Mouse (Mus musculus) v-Abl transformed pro-B cells (cell line): Measurements from ENCODE around the gene Atp6v0e.

Experiments
- in situ Hi-C, 2 experiments: fragments of 400-800 bp; cut with MboI; formaldehyde crosslinking; loops; one replicate each; pipeline ENCODE4 v1.15.1; 2025; ENCODE audit not compliant: unreplicated experiment in 2 of 2

The Atp6v0e gene

GRCm38 (mm10) chr17:26676616-26677376 lies 13.8 kb downstream of the Atp6v0e start:
- in situ Hi-C loops = no loop called here

DNA sequence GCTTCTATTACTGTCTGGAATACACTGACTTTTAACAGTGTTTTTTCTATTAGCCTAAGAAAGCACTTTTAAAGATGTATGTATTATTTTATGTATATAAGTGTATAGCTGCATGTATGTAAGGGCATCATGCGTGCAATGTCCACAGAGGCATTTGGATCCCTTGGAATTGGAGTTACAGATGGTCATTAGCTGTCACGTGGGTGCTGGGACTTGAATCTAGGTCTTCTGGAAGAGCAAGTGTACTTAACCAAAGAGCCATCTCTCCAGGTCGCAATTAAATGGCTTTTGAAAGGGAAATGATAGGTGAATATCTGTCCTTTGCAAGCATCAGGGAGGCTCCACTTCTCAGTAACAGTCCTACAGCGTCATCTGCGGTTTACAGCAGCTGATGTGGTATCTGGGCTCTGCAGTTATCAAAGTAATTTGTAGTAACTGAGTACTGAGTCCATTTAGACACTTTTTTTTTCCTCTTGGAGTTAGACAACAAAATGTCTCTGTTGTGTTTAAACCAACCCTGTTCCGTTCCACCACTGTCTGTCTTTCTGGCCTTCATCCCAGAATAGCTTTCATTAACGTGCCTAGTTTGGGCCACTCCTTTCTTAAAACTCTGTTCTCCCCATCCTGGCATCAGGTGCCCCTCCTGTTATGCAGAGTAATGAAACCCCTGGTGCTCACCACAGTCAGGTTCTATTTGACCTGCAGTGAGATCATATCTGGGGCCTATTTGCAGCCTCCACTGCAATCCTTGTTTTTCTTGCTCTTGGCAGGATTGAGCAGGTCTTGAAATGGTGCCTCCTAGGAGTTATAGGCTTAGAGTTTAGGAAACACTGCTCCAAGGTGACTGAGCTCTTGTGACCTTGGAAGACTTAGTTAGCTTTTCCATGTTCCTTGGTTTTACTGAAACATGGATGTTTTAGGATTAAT lies 14.9 kb downstream of the Atp6v0e start:
- in situ Hi-C loops = no loop called here

GRCm38 (mm10) chr17:26681276-26681675 lies 18.2 kb downstream of the Atp6v0e start:
- in situ Hi-C loops = no loop called here

DNA sequence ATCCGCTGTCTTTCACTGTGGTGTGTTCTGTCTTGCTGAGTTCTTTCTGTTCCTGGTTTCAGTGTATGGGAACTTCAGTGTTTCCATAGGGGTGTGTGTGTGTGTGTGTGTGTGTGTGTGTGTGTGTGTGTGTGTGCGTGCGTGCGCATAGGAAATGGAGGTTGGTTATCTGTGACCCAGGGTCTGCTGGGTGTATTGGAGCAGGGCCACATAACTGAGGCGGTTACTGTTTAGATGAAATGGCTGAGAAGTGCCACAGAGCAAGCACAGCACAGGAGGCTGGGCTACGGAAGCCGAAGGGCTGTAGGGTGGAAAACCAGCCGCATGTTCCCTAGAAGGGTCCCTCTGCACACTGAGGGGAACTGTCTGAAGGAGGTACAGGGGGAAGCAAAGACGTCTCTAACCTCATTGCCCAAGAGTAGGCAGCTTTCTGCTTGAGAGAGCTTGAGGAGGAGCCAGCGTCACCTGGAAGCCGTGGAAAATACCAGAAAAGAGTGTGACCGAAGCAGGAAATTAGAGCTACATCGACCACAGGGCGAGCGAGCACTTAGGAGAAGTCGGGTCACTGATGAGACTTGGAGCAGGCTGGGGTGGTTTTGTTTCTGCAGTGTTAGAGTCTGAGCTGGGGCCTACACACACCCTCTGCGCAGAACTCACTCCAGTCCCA lies 23.4 kb downstream of the Atp6v0e start:
- in situ Hi-C loops = no loop called here

GRCm38 (mm10) chr17:26688795-26689735 lies 26.0 kb downstream of the Atp6v0e start:
- in situ Hi-C loops = no loop called here

DNA sequence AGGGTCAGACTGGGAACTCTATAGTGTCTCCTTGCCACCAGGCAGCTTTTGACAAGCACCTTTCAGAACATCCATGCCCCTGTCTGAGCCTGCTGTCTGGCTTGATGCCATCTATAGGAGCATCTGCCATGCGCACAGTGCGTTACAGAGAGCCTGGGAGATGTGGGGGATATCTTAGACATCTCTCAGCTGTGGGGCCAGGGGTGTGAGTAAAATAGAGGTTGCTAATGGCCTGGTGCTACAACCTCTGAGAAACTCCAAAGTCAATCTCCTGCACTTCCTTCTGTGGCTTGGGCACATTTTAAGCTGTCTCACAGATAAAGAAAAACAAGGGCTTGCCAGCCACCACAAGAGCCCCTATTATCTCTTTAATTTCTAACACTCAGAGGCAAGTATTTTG lies 26.8 kb downstream of the Atp6v0e start:
- in situ Hi-C loops = no loop called here

DNA sequence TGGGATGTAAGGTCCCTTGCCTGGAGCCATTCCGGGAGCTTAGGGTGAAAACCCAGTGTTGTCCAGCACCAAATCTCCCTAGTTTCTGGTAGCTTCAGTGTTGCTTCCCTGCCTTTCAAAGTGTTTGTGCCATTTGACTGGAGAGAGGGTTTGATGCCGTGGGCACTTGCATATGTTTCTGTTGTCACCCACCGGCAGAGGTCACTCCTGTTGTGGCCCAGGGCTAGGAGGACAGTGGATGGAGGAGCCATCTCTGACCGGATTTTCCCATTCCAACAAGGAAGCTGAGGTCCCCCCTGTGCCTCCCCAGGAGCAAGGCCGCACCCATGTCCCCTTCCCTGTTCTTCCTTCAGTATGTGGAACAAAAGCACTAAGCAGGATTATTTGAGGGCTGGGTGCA lies 27.2 kb downstream of the Atp6v0e start:
- in situ Hi-C loops = no loop called here

- in situ Hi-C loops = no loop called here
These were observed 28.1 kb downstream of the Atp6v0e start for GRCm38 (mm10) chr17:26691110-26691509.

- in situ Hi-C loops = no loop called here
These were observed 30.4 kb downstream of the Atp6v0e start for GRCm38 (mm10) chr17:26693424-26693823.

GRCm38 (mm10) chr17:26694171-26694570 lies 31.1 kb downstream of the Atp6v0e start:
- in situ Hi-C loops = no loop called here

DNA sequence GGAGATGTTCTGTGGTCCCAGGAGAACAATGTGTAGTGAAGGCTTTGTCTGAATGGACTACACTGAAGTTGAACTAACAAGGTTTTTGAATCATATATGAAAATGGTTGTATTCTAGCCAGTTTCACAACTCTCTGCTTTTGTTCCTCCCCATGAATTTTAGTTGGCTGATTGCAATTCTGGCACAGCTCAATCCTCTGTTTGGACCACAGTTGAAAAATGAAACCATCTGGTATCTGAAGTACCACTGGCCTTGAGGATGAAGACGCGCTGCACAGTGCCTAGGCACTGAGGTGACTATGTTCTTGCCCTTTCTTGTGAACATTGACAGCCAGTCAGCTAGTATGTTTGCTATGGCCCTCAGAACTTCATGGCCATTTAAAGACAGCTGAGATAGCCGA lies 32.2 kb downstream of the Atp6v0e start:
- in situ Hi-C loops = no loop called here

GRCm38 (mm10) chr17:26698846-26699245 lies 35.8 kb downstream of the Atp6v0e start:
- in situ Hi-C loops = no loop called here

DNA sequence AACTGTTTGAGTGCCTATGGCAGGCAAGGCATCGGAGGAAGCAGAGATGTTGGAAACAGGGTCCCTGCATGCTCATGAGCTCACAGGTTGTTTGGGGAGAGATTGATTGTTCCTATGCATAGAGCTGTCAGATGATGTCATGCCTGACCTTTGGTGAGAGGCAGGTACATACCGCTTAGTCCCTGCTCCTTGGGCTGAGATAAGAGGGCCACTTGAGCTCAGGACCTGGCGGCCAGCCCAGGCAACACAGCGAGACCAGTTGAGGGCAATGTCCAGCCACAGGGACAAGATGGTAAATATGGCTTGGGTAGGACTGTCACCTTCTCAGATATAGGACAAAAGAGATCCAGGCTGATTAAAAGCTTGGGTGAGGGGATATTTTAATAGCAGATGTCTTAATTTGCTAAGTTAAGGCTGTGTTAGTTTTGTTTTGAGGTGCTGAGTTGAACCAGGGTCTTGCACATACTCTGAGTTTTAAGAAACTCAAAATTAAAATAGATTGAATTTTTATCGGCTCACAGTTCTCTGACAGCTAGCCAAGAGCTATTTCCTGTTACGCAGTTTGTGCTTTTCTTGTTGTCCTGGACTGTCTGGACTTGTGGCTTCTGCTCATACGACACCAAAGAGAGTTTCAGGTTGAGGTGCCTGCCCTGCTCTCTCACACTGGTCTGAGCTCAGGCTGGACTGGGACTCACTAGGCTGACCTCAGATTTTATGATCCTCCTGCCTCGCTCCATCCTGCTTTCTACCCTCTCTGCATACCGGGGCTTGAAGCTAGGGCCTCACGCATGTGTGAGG lies 37.0 kb downstream of the Atp6v0e start:
- in situ Hi-C loops = no loop called here

- in situ Hi-C loops = no loop called here
These were observed 38.5 kb downstream of the Atp6v0e start for GRCm38 (mm10) chr17:26701565-26701964.

GRCm38 (mm10) chr17:26702621-26703020 lies 39.6 kb downstream of the Atp6v0e start:
- in situ Hi-C loops = no loop called here

DNA sequence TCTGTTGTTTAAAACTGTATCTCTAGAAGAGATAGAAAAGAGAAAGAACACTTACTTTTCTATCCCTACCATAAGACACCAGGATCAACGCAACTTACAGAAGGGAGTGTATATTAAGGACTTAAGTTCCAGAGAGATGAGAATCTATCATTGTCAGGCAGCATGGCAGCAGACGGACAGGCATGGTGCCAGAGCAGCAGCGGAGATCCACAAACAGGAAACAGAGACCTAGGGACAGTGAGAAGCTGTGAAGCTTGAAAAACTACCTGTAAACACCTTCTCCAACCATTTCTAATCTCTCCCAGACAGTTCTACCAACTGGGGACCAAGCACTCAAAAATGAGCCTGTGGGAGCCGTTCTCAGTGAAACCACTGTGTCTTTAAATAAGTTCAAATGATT lies 40.6 kb downstream of the Atp6v0e start:
- in situ Hi-C loops = no loop called here

- in situ Hi-C loops = no loop called here
These were observed 42.7 kb downstream of the Atp6v0e start for GRCm38 (mm10) chr17:26705463-26706359.

- in situ Hi-C loops = no loop called here
These were observed 44.0 kb downstream of the Atp6v0e start for GRCm38 (mm10) chr17:26707066-26707465.
